Mouse (Mus musculus): ENCODE measurements at regions not wholly inside any gene's neighbourhood (a gene's known extent, or its start where the extent isn't known, plus 50 kb on each side); places are given as distances from the start of the nearest gene placed in this dataset.

GRCm38 (mm10) chr10:19460164-19460563 is 103.8 kb downstream of the Olig3 start:
- ATAC-seq (ENCODE audit: low FRiP score, low read depth) = no peak
- Histone ChIP-seq H3K4me3 (no peak overlapping the region), H3K27ac (no peak overlapping the region), H3K27me3 (no peaks in the 10 kb centered on the region), H3K9me3 (no peaks in the 10 kb centered on the region), H3K4me2 (replicated peaks) (no peak overlapping the region), H3K9ac (no peak overlapping the region), H3K4me1 (no peaks in the 10 kb centered on the region), H3K36me3 (no peaks in the 10 kb centered on the region)
- WGBS = 68% methylated on average over 4 of the region's 4 CpGs

GRCm38 (mm10) chr10:19463800-19464199 is 107.5 kb downstream of the Olig3 start:
- Histone ChIP-seq H3K27me3 (no peaks in the 10 kb centered on the region), H3K4me3 (no peak overlapping the region), H3K36me3 (no peaks in the 10 kb centered on the region), H3K9me3 (no peaks in the 10 kb centered on the region), H3K4me2 (replicated peaks) (no peak overlapping the region), H3K27ac (no peak overlapping the region), H3K4me1 (no peaks in the 10 kb centered on the region), H3K9ac (no peak overlapping the region)
- no peak for ATAC-seq (ENCODE audit: low FRiP score, low read depth)
- WGBS = 74% methylated on average over 3 of the region's 3 CpGs

GRCm38 (mm10) chr10:19464504-19464903 is 108.2 kb downstream of the Olig3 start:
- H3K27me3 ChIP-seq = no peaks in the 10 kb centered on the region
- H3K4me2 ChIP-seq (replicated peaks) = no peak overlapping the region
- ATAC-seq (ENCODE audit: low FRiP score, low read depth) = no peak
- no peak overlapping the region for H3K27ac ChIP-seq
- no peak overlapping the region for H3K4me3 ChIP-seq
- no peaks in the 10 kb centered on the region for H3K9me3 ChIP-seq
- H3K9ac ChIP-seq = no peak overlapping the region
- 72% methylated on average over 5 of the region's 5 CpGs for WGBS
- H3K4me1 ChIP-seq = no peaks in the 10 kb centered on the region
- H3K36me3 ChIP-seq = no peaks in the 10 kb centered on the region

GRCm38 (mm10) chr10:19471349-19472040 is 115.2 kb downstream of the Olig3 start:
- peaks cover 23% of the 10 kb centered on the region for H3K4me1 ChIP-seq
- H3K4me3 ChIP-seq = no peak overlapping the region
- no peak overlapping the region for H3K27ac ChIP-seq
- H3K36me3 ChIP-seq = no peaks in the 10 kb centered on the region
- WGBS = 35% methylated on average over 9 of the region's 9 CpGs
- peaks cover 5% of the 10 kb centered on the region; the same call in 1 of the 2 replicates for H3K27me3 ChIP-seq
- H3K9ac ChIP-seq = no peak overlapping the region
- peak overlapping the region; percentile 46; the same call in 1 of the 2 replicates for H3K4me2 ChIP-seq (replicated peaks)
- no peaks in the 10 kb centered on the region for H3K9me3 ChIP-seq
- peak; percentile 34; the same call in 1 of the 2 replicates for ATAC-seq (ENCODE audit: low FRiP score, low read depth)

GRCm38 (mm10) chr10:19472066-19472465 is 115.7 kb downstream of the Olig3 start:
- 15% methylated on average over 6 of the region's 6 CpGs for WGBS

GRCm38 (mm10) chr10:19472949-19473535 is 116.7 kb downstream of the Olig3 start:
- H3K9ac ChIP-seq = no peak overlapping the region
- no peaks in the 10 kb centered on the region for H3K9me3 ChIP-seq
- 41% methylated on average over 3 of the region's 3 CpGs for WGBS
- peak; percentile 78; the same call in 1 of the 2 replicates for ATAC-seq (ENCODE audit: low FRiP score, low read depth)
- H3K27me3 ChIP-seq = peaks cover 5% of the 10 kb centered on the region; the same call in 1 of the 2 replicates
- H3K4me1 ChIP-seq = peaks cover 23% of the 10 kb centered on the region
- no peaks in the 10 kb centered on the region for H3K36me3 ChIP-seq
- no peak overlapping the region for H3K27ac ChIP-seq
- no peak overlapping the region for H3K4me2 ChIP-seq (replicated peaks)
- H3K4me3 ChIP-seq = no peak overlapping the region

More at GRCm38 (mm10) chr10:19472066-19472465, 115.7 kb downstream of the Olig3 start:
- Histone ChIP-seq H3K36me3 (no peaks in the 10 kb centered on the region), H3K9me3 (no peaks in the 10 kb centered on the region), H3K9ac (no peak overlapping the region), H3K4me3 (no peak overlapping the region), H3K27me3 (peaks cover 5% of the 10 kb centered on the region; the same call in 1 of the 2 replicates), H3K4me1 (peaks cover 23% of the 10 kb centered on the region), H3K4me2 (replicated peaks) (peak overlapping the region; percentile 46), H3K27ac (no peak overlapping the region)
- no peak for ATAC-seq (ENCODE audit: low FRiP score, low read depth)

- Histone ChIP-seq H3K4me2 (replicated peaks) (no peak overlapping the region), H3K27ac (no peak overlapping the region), H3K4me3 (no peak overlapping the region), H3K4me1 (no peaks in the 10 kb centered on the region), H3K36me3 (no peaks in the 10 kb centered on the region), H3K9me3 (no peaks in the 10 kb centered on the region), H3K27me3 (no peaks in the 10 kb centered on the region), H3K9ac (no peak overlapping the region)
- no peak for ATAC-seq (ENCODE audit: low FRiP score, low read depth)
- 73% methylated on average over 15 of the region's 15 CpGs for WGBS
These were observed 106.1 kb upstream of the Ifngr1 start for GRCm38 (mm10) chr10:19485537-19486135.

- Histone ChIP-seq H3K4me2 (replicated peaks) (no peak overlapping the region), H3K4me1 (no peaks in the 10 kb centered on the region), H3K27me3 (0 out of 2 replicates have a peak, but pooled peaks cover 3% of the 10 kb centered on the region), H3K27ac (no peak overlapping the region), H3K4me3 (no peak overlapping the region), H3K36me3 (no peaks in the 10 kb centered on the region), H3K9ac (no peak overlapping the region), H3K9me3 (no peaks in the 10 kb centered on the region)
- 68% methylated on average over 8 of the region's 8 CpGs for WGBS
- no peak for ATAC-seq (ENCODE audit: low FRiP score, low read depth)
These were observed 101.2 kb upstream of the Ifngr1 start for GRCm38 (mm10) chr10:19490500-19490899.

GRCm38 (mm10) chr10:19491513-19492380 is 100.0 kb upstream of the Ifngr1 start:
- Histone ChIP-seq H3K4me3 (no peak overlapping the region), H3K36me3 (no peaks in the 10 kb centered on the region), H3K9ac (no peak overlapping the region), H3K4me2 (replicated peaks) (no peak overlapping the region), H3K9me3 (no peaks in the 10 kb centered on the region), H3K27ac (no peak overlapping the region), H3K4me1 (no peaks in the 10 kb centered on the region), H3K27me3 (0 out of 2 replicates have a peak, but pooled peaks cover 3% of the 10 kb centered on the region)
- no peak for ATAC-seq (ENCODE audit: low FRiP score, low read depth)
- WGBS = 63% methylated on average over 21 of the region's 21 CpGs

- no peak overlapping the region for H3K9ac ChIP-seq
- H3K4me3 ChIP-seq = no peak overlapping the region
- H3K4me2 ChIP-seq (replicated peaks) = no peak overlapping the region
- 0 out of 2 replicates have a peak, but pooled peaks cover 3% of the 10 kb centered on the region for H3K27me3 ChIP-seq
- 35% methylated on average over 9 of the region's 9 CpGs for WGBS
- no peaks in the 10 kb centered on the region for H3K9me3 ChIP-seq
- no peak overlapping the region for H3K27ac ChIP-seq
- no peaks in the 10 kb centered on the region for H3K4me1 ChIP-seq
- no peak for ATAC-seq (ENCODE audit: low FRiP score, low read depth)
- no peaks in the 10 kb centered on the region for H3K36me3 ChIP-seq
These were observed 97.2 kb upstream of the Ifngr1 start for GRCm38 (mm10) chr10:19494461-19495105.

GRCm38 (mm10) chr10:19498112-19498511 is 93.6 kb upstream of the Ifngr1 start:
- H3K4me2 ChIP-seq (replicated peaks) = no peak overlapping the region
- H3K27ac ChIP-seq = no peak overlapping the region
- H3K9me3 ChIP-seq = no peaks in the 10 kb centered on the region
- ATAC-seq (ENCODE audit: low FRiP score, low read depth) = no peak
- H3K27me3 ChIP-seq = 0 out of 2 replicates have a peak, but pooled peaks cover 3% of the 10 kb centered on the region
- H3K4me1 ChIP-seq = no peaks in the 10 kb centered on the region
- WGBS = 74% methylated on average over 4 of the region's 4 CpGs
- no peaks in the 10 kb centered on the region for H3K36me3 ChIP-seq
- no peak overlapping the region for H3K9ac ChIP-seq
- H3K4me3 ChIP-seq = no peak overlapping the region

All from limb, embryonic 13.5 days (tissue).